In genomic region chr6:128528491-128528890, GRCm38 (mm10) we compare ENCODE assay signal across 30 mouse cellular contexts. TPM values are rescaled to one million over a fixed set of nuclear protein-coding genes. Genes with fewer than 3 reads are reported as not detected.
DNase-seq lines count a peak whose midpoint lies in the region; ATAC-seq and TF ChIP-seq lines count a peak whose summit lies in the region.
"Had no signal": no experiment of that assay in that cellular context is flagged by ENCODE, and none has a peak within 500 bp of the region (broad histone marks: within the 10 kb centered on the region; RNA-seq: fewer than 3 reads in every experiment).

No protein-coding gene starts in this region.

- no peak for DNase-seq in heart, adult 11 months
- peak; percentile 56 for DNase-seq in kidney, adult 2 months
- no peak for DNase-seq in kidney, adult 18-20 months
- DNase-seq in kidney, postnatal 14 days, result peak; percentile 12
- DNase-seq in kidney, adult 11 months, result no peak
- DNase-seq in liver, postnatal 0 days, result no peak
- no peak for DNase-seq in liver
- DNase-seq: adrenal gland, adult 2 months; adrenal gland, postnatal 14 days; B cell, adult 2 months; cerebellum, adult 11 months; cerebellum, adult 2 months; cerebellum, adult 9-11 months; cerebellum, postnatal 25 days; gastrocnemius, postnatal 10 days; gastrocnemius, postnatal 36 days; heart, postnatal 14 days; heart, postnatal 4 days had no signal

- H3K9ac ChIP-seq in heart, embryonic 13.5 days, result no peak overlapping the region
- H3K9ac ChIP-seq in liver, postnatal 0 days (replicated peaks), result no peak overlapping the region
- H3K9ac ChIP-seq: embryonic facial prominence, embryonic 13.5 days; forebrain, embryonic 13.5 days; hindbrain, embryonic 14.5 days had no signal

- peak overlapping the region; percentile 15; the same call in 1 of the 2 replicates for H3K27ac ChIP-seq in heart, embryonic 13.5 days (replicated peaks)
- no peak overlapping the region for H3K27ac ChIP-seq in kidney, adult 2 months (ENCODE audit: insufficient read depth, low read depth, low read length)
- H3K27ac ChIP-seq in liver, postnatal 0 days (ENCODE audit: low read depth), result 0 out of 2 replicates have a peak overlapping the region, but pooled peaks have one; percentile 11
- H3K27ac ChIP-seq: embryonic facial prominence, embryonic 13.5 days; forebrain, embryonic 10.5 days; forebrain, embryonic 13.5 days; heart, embryonic 10.5 days; hindbrain, embryonic 14.5 days; hindbrain, postnatal 0 days had no signal

- H3K9me3 ChIP-seq in heart, embryonic 13.5 days, result no peaks in the 10 kb centered on the region
- peaks cover 7% of the 10 kb centered on the region for H3K9me3 ChIP-seq in liver, postnatal 0 days (ENCODE audit: low read length)
- H3K9me3 ChIP-seq: embryonic facial prominence, embryonic 13.5 days; forebrain, embryonic 13.5 days; heart, embryonic 10.5 days had no signal

- peaks cover 16% of the 10 kb centered on the region for H3K4me1 ChIP-seq in heart, embryonic 13.5 days
- H3K4me1 ChIP-seq in kidney, adult 2 months (ENCODE audit: control insufficient read depth, insufficient read depth, low read length), result no peaks in the 10 kb centered on the region
- no peaks in the 10 kb centered on the region for H3K4me1 ChIP-seq in liver, postnatal 0 days (ENCODE audit: insufficient read depth)
- H3K4me1 ChIP-seq: embryonic facial prominence, embryonic 13.5 days; forebrain, embryonic 10.5 days; forebrain, embryonic 13.5 days; heart, embryonic 10.5 days had no signal

- no peaks in the 10 kb centered on the region for H3K27me3 ChIP-seq in heart, embryonic 13.5 days (replicated peaks)
- H3K27me3 ChIP-seq in kidney, adult 2 months (replicated peaks; ENCODE audit: control insufficient read depth, insufficient read depth, low read length), result no peaks in the 10 kb centered on the region
- no peaks in the 10 kb centered on the region for H3K27me3 ChIP-seq in liver, postnatal 0 days (ENCODE audit: insufficient read depth, low read length)
- H3K27me3 ChIP-seq: CH12.LX; embryonic facial prominence, embryonic 13.5 days; forebrain, embryonic 13.5 days had no signal

- no peak overlapping the region for H3K4me2 ChIP-seq in heart, embryonic 13.5 days
- no peak overlapping the region for H3K4me2 ChIP-seq in liver, postnatal 0 days (ENCODE audit: low read depth, low read length)
- H3K4me2 ChIP-seq: embryonic facial prominence, embryonic 13.5 days; forebrain, embryonic 13.5 days; hindbrain, embryonic 14.5 days had no signal

- WGBS in heart, embryonic 13.5 days, result 23% methylated on average over 4 of the region's 4 CpGs
- 25% methylated on average over 4 of the region's 4 CpGs for WGBS in kidney, adult 2 months
- 65% methylated on average over 4 of the region's 4 CpGs for WGBS in liver, postnatal 0 days (ENCODE audit: insufficient replicate concordance)

- TF ChIP-seq POLR2A in kidney, adult 2 months (IDR thresholded peaks at IDR 0.05; ENCODE audit: low read depth, low read length), result no peak

- no peaks in the 10 kb centered on the region for H3K36me3 ChIP-seq in heart, embryonic 13.5 days
- H3K36me3 ChIP-seq in kidney, adult 2 months (ENCODE audit: control insufficient read depth, insufficient read depth, low read length), result no peaks in the 10 kb centered on the region
- H3K36me3 ChIP-seq in liver, postnatal 0 days (replicated peaks; ENCODE audit: insufficient read depth, low read length), result no peaks in the 10 kb centered on the region
- H3K36me3 ChIP-seq: embryonic facial prominence, embryonic 13.5 days; forebrain, embryonic 10.5 days; G1E; heart, embryonic 10.5 days had no signal

- no peak for ATAC-seq in heart, embryonic 13.5 days (ENCODE audit: extremely low read depth, insufficient number of reproducible peaks, low FRiP score, low TSS enrichment)
- no peak for ATAC-seq in liver, postnatal 0 days
- ATAC-seq: forebrain, embryonic 13.5 days; forebrain, embryonic 16.5 days; hindbrain, postnatal 0 days; inflammation-experienced regulatory T-cells, adult 6 months had no signal

- no peak for TF ChIP-seq EP300 in liver, postnatal 0 days (IDR thresholded peaks at IDR 0.05; ENCODE audit: low read depth)

- H3K4me3 ChIP-seq in heart, embryonic 13.5 days, result no peak overlapping the region
- no peak overlapping the region for H3K4me3 ChIP-seq in kidney, adult 2 months (ENCODE audit: insufficient read depth, low read depth, low read length)
- no peak overlapping the region for H3K4me3 ChIP-seq in liver, postnatal 0 days (ENCODE audit: low read depth, low read length)
- H3K4me3 ChIP-seq: embryonic facial prominence, embryonic 13.5 days; forebrain, embryonic 10.5 days; forebrain, embryonic 13.5 days; heart, embryonic 10.5 days had no signal

- no peak for TF ChIP-seq CTCF in kidney, adult 2 months (conservative IDR thresholded peaks at IDR 0.05; ENCODE audit: insufficient read depth, insufficient read length, low read depth, low read length)
- TF ChIP-seq CTCF in liver, postnatal 0 days (IDR thresholded peaks at IDR 0.05; ENCODE audit: low read depth), result no peak

RNA-seq across cellular contexts. Expression of gene Pzp, which starts 2.0 kb away (rescaled TPM):
- polyA plus RNA-seq in heart, embryonic 13.5 days (2015; fragmentation: Nextera tagmentation; extraction: Ambion mirVana), result 0.92 and 1.9 TPM in 2 replicates
- 0.05 and 0.23 TPM in 2 replicates for polyA plus RNA-seq in kidney, adult 2 months (2012; rRNA removed)
- 1,244 and 1,400 TPM in 2 replicates for polyA plus RNA-seq in liver, postnatal 0 days (2015; fragmentation: Nextera tagmentation; extraction: Ambion mirVana)
- polyA plus RNA-seq: cerebellum, adult 2 months; forebrain, embryonic 10.5 days; forebrain, embryonic 13.5 days; forebrain, embryonic 16.5 days; G1E; hindbrain, embryonic 11.5 days; inflammation-experienced regulatory T-cells, adult 6 months had no signal

RNA-seq across cellular contexts. Expression of gene A2ml1, which starts 52.9 kb away (rescaled TPM):
- 0.28 and 0.47 TPM in 2 replicates for polyA plus RNA-seq in heart, embryonic 13.5 days (2015; fragmentation: Nextera tagmentation; extraction: Ambion mirVana)
- not detected in 2 replicates for polyA plus RNA-seq in kidney, adult 2 months (2012; rRNA removed)
- 29.7 and 30.6 TPM in 2 replicates for polyA plus RNA-seq in liver, postnatal 0 days (2015; fragmentation: Nextera tagmentation; extraction: Ambion mirVana)
- polyA plus RNA-seq: adrenal gland, adult 2 months; forebrain, embryonic 10.5 days; G1E; hindbrain, embryonic 11.5 days; inflammation-experienced regulatory T-cells, adult 6 months had no signal

Comparison
In these comparisons a context has a peak if more than half of its experiments do, and no peak if none do; other contexts are left out.
1. DNase-seq: peak in kidney, adult 2 months (single experiment) and kidney, postnatal 14 days (single experiment); none in heart, adult 11 months (single experiment), kidney, adult 18-20 months (single experiment), kidney, adult 11 months (single experiment), liver, postnatal 0 days (single experiment) and liver (single experiment).
2. RNA of gene Pzp, which starts 2.0 kb away (polyA plus RNA-seq): 1,244 to 1,400 TPM in liver, postnatal 0 days; 0.92 to 1.9 TPM in heart, embryonic 13.5 days and 0.05 to 0.23 TPM in kidney, adult 2 months; every median in the first group is over 100 times any median in the second.
3. RNA of gene A2ml1, which starts 52.9 kb away (polyA plus RNA-seq): 29.7 to 30.6 TPM in liver, postnatal 0 days; 0.28 to 0.47 TPM in heart, embryonic 13.5 days and not detected in kidney, adult 2 months; every median in the first group is over 10 times any median in the second.